Mouse (Mus musculus): ENCODE measurements at regions not wholly inside any gene's neighbourhood (a gene's known extent, or its start where the extent isn't known, plus 50 kb on each side); places are given as distances from the start of the nearest gene placed in this dataset.
"Not testable (repeated sequence)": the region's sequence is repeated elsewhere in the genome, so short reads cannot be mapped to it uniquely, and the experiment has no call there.

DNA sequence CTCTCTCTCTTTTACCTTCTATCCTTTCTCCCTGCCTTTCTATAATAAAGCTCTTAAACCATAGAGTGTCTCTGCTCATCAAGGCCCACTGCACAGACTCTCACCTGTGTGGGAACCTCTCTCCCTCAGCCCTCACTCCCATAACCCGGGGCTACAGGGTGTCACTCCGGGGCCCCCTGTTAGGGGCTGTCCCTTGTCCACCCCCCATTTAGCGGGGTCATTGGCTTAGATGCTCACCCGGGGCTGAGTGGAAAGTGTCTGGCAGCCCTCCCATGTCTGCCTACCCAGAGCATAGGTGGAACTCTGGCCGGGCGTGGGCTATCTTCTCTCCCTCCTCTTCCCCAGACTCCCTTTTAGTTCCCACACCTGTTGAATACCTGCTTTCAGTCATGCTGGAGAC is 116.4 kb downstream of the Zfp993 start:
- not testable (repeated sequence) for H3K9ac ChIP-seq; H3K36me3 ChIP-seq; H3K4me1 ChIP-seq (replicated peaks); H3K27ac ChIP-seq (ENCODE audit: poor library complexity, severe bottlenecking); H3K27me3 ChIP-seq (replicated peaks); H3K4me3 ChIP-seq; H3K4me2 ChIP-seq
- peaks cover 46% of the 10 kb centered on the region for H3K9me3 ChIP-seq (replicated peaks)
- WGBS, result 78% methylated on average over 6 of the region's 6 CpGs
- ATAC-seq (ENCODE audit: insufficient number of reproducible peaks, low FRiP score), result peak; percentile 33; the same call in 1 of the 2 replicates

DNA sequence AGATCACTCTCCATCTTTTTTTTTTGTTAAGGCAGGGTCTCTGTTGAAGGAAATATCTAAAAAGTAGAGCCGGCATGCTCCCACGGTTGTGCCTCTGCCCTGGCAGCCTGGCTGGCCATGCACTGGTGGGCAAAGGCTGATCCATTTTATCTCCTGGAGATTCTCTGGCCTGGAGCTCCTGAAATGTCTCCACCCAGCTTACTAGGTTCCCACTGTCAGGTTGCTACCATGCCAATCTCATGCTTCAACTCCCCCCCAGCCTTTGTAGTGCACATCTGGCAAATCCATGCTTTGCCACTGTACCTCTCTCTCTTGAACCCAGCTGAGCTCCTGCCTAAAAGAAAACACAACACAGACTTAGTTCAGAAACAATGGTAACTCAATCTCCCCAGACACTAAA is 129.0 kb downstream of the Zfp993 start:
- not testable (repeated sequence) for H3K27me3 ChIP-seq (replicated peaks); H3K4me1 ChIP-seq (replicated peaks); H3K27ac ChIP-seq (ENCODE audit: poor library complexity, severe bottlenecking); H3K9ac ChIP-seq; H3K4me2 ChIP-seq; H3K4me3 ChIP-seq; H3K36me3 ChIP-seq; ATAC-seq (ENCODE audit: insufficient number of reproducible peaks, low FRiP score)
- H3K9me3 ChIP-seq (replicated peaks), result peaks cover 45% of the 10 kb centered on the region
- WGBS, result 80% methylated on average over 2 of the region's 2 CpGs

DNA sequence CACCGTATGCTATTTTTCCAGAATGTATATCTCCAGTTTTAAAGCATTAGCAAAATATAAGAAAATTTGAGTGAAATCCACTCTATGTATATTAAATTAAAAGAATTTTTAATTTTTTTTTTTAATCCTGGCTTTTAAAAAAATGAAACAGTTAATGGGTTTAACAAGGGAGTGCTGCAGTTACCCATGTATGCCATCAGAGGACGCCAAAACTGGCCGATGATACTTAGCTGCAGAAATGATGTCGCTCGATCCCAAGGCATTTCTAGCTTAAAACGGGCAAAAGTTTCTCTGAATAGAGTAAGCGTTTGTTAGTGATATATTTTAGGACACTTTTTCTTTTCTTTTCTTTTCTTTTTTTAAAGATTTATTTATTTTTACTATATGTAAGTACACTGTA is 129.9 kb downstream of the Zfp993 start:
- H3K27me3 ChIP-seq (replicated peaks); ATAC-seq (ENCODE audit: insufficient number of reproducible peaks, low FRiP score): not testable (repeated sequence)
- WGBS, result 74% methylated on average over 7 of the region's 7 CpGs

DNA sequence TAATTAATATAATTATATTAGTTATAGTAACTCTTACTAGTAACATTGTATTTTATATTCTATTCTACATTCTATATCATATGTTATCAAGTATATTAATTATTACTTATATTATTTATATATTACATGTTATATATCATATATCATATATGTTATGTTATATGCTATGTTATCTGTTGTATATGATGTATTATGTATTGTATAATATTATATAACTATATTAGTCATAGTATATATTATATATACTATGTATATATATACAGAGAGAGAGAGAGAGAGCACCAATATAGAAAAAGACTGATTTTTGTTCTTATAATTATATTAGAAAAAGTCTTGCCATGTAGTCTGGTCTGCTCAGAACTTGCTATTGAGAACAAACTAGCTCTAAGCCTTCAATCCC is 133.0 kb downstream of the Zfp993 start:
- not testable (repeated sequence) for H3K4me1 ChIP-seq (replicated peaks); H3K27ac ChIP-seq (ENCODE audit: poor library complexity, severe bottlenecking); ATAC-seq (ENCODE audit: insufficient number of reproducible peaks, low FRiP score); H3K27me3 ChIP-seq (replicated peaks); H3K4me2 ChIP-seq; H3K9ac ChIP-seq; H3K4me3 ChIP-seq; H3K36me3 ChIP-seq
- peaks cover 35% of the 10 kb centered on the region for H3K9me3 ChIP-seq (replicated peaks)

More for the DNA sequence above, 129.9 kb downstream of the Zfp993 start:
- not testable (repeated sequence) for H3K4me1 ChIP-seq (replicated peaks); H3K36me3 ChIP-seq; H3K27ac ChIP-seq (ENCODE audit: poor library complexity, severe bottlenecking); H3K9ac ChIP-seq; H3K4me3 ChIP-seq; H3K4me2 ChIP-seq
- H3K9me3 ChIP-seq (replicated peaks), result peaks cover 39% of the 10 kb centered on the region

Measured in heart, embryonic 12.5 days (tissue).